Mouse (Mus musculus): Measurements from ENCODE around the gene Rps28.
"Not testable (repeated sequence)": the region's sequence is repeated elsewhere in the genome, so short reads cannot be mapped to it uniquely, and the experiment has no call there.

Rps28 gene

GRCm38 (mm10) chr17:33824084-33824996, at the start of gene Rps28, which contains the start of gene Ndufa7:
TSS of gene Rps28 (minus strand) at chr17:33824562.
TSS of gene Ndufa7 (plus strand) at chr17:33824572.
- peak; percentile 97 to 99 for DNase-seq (ENCODE audit: low spot score in 2 of 2)

- not testable (repeated sequence) for DNase-seq (ENCODE audit: low spot score in 2 of 2)
Observed at GRCm38 (mm10) chr17:33873537-33873936, 49.2 kb upstream of the Rps28 start, which contains the start of gene Gm7029. TSS of gene Gm7029 (plus strand) at chr17:33873837.

- DNase-seq (ENCODE audit: low spot score in 2 of 2), result peak; percentile 72 to 80
Observed at GRCm38 (mm10) chr17:33865330-33866030, 41.1 kb upstream of the Rps28 start.

DNA sequence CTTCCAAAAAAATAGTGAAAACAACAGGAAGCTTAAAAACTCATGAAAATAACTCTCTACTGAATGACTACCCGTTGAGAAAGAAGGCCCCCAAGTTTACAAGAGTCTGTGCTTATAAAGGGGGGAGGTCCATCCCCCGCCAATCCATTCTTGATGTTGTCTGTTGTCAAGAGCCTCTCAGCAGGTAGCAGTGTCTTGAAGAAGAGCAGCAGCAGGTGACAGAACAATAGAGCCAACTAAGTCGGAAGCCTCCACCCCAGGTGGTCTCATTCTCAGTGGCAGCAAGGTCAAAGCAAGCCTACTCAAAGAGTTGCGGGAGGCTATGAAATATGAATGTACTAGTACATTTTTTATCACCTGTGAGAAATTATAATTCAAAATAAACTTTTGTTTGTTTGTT, 33.5 kb upstream of the Rps28 start:
- DNase-seq (ENCODE audit: low spot score in 2 of 2), result no peak

DNA sequence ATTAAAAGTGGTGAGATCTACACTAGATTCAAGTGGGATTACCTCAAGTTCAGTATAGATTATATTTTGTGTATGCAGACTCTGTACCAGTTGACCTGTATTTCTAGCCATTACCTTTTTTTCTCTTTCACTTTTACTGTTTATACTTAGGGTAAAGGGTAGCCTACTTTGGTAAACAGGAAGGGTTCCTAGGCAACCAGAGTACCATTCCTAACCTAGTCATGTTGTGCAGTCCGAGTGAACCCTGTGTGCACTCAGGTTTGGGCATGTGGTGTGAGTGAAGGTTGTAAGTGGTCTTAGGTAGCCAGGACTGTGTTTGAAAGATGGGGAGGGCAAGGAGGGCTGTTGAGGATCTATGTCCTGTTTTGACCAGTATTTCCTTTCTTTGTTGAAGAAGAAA, 27.0 kb upstream of the Rps28 start:
- no peak for DNase-seq (ENCODE audit: low spot score in 2 of 2)

- DNase-seq (ENCODE audit: low spot score in 2 of 2), result no peak
Observed at GRCm38 (mm10) chr17:33848139-33848538, 23.8 kb upstream of the Rps28 start.

GRCm38 (mm10) chr17:33844196-33844595, 19.8 kb upstream of the Rps28 start:
- DNase-seq (ENCODE audit: low spot score in 2 of 2), result no peak

- DNase-seq (ENCODE audit: low spot score in 2 of 2), result peak; percentile 84 to 89
Observed at GRCm38 (mm10) chr17:33842966-33843795, 18.8 kb upstream of the Rps28 start, which contains the start of gene Cd320. TSS of gene Cd320 (plus strand) at chr17:33843091.

DNA sequence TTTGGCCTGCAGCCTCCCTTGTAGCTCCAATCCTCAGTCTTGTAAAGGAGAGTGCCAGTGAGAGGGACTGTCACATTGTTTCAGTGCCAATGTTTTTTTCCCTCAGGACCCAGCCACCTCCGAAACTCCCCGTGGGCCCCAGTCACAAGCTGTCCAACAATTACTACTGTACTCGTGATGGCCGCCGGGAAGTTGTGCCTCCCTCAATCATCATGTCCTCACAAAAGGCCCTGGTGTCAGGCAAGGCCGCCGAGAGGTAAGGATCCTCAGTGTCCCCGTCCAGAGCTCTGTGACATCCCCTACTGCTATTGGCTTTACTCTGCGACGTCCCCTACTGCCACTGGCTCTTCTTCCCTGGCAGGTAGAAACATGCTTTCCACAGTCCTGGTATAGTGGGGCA, 5.2 kb upstream of the Rps28 start:
- no peak for DNase-seq (ENCODE audit: low spot score in 2 of 2)

GRCm38 (mm10) chr17:33828892-33829291, 4.5 kb upstream of the Rps28 start:
- DNase-seq (ENCODE audit: low spot score in 2 of 2), result no peak

DNA sequence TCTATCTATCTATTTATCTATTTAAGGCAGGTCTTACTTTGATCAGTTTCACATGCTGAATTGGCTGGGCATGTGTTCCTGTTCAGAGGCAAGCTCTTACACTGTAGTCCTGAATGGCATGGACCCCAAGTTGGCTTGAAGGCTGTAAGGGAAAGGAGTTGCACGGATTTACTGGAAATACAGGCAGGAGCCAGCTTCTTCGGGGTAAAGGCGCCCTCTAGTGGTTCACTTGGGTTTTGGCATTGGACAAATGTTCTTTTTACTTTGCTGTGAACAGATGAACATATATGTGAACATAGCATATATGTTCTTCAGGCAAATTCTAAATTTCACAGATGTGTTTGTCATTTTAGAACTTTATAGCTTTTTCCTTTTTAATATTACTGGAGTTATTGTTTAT, 2.5 kb upstream of the Rps28 start:
- DNase-seq (ENCODE audit: low spot score in 2 of 2), result peak in 1 of 2 experiments; percentile 67

GRCm38 (mm10) chr17:33825462-33825861, 1.1 kb upstream of the Rps28 start:
- no peak for DNase-seq (ENCODE audit: low spot score in 2 of 2)

DNA sequence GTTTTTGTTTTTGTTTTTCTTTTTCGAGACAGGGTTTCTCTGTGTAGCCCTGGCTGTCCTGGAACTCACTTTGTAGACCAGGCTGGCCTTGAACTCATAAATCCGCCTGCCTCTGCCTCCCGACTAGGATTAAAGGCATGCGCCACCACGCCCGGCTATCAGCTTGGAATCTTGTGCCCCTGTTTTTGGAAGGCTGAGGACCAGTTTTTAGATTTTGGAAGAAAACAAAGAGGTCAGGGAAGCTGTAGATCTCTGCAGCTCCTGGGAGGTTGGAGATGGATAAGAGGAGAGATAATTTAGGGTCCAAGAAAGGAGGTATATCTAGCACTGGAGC, 602 bp upstream of the Rps28 start:
- DNase-seq (ENCODE audit: low spot score in 2 of 2), result not testable (repeated sequence)

DNA sequence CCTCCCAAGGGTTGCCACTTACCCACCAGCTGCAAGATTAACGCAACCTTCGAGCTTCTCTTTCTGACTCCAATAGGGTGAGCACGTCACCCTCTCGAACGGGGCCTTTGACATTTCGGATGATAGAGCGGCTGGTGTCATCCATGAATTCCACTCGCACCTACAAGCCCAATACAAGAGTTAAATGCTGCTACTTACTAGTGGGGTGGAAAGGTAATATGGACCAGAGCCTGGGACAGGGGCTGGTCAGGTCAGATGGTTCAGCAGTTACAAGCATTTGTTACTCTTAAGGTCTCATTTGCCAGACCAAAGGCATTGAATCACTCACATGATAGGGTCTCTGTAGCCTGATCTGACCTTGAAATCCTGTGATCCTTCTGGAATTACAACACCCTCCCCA, 1.2 kb downstream of the Rps28 start:
- not testable (repeated sequence) for DNase-seq (ENCODE audit: low spot score in 2 of 2)

DNA sequence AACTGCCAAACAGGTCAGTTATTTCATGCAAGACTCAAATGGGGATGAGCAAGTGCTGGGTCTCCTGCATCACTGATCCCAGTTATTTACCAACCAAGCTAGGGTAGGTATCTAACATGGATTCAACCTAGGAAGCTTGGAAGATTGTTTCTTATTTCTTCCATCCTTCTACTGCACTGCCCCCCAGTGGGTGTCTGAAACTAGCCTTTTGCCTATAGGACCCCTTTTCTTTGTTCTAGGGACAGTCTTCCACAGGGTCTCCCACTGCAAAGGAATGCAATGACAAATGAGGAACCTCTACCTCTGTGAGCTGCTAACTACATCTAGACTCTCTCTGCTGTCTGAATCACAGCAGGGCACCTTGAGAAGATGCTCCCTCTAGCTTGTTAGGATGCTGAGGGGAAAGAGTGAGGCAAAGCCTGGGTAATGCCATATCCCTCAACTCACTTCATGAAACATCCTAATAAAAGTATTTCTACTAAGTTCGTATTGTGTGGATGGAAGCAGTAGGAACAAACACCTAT, 1.9 kb downstream of the Rps28 start:
- DNase-seq (ENCODE audit: low spot score in 2 of 2), result no peak

GRCm38 (mm10) chr17:33817969-33818643, 6.3 kb downstream of the Rps28 start:
- DNase-seq (ENCODE audit: low spot score in 2 of 2), result no peak

DNA sequence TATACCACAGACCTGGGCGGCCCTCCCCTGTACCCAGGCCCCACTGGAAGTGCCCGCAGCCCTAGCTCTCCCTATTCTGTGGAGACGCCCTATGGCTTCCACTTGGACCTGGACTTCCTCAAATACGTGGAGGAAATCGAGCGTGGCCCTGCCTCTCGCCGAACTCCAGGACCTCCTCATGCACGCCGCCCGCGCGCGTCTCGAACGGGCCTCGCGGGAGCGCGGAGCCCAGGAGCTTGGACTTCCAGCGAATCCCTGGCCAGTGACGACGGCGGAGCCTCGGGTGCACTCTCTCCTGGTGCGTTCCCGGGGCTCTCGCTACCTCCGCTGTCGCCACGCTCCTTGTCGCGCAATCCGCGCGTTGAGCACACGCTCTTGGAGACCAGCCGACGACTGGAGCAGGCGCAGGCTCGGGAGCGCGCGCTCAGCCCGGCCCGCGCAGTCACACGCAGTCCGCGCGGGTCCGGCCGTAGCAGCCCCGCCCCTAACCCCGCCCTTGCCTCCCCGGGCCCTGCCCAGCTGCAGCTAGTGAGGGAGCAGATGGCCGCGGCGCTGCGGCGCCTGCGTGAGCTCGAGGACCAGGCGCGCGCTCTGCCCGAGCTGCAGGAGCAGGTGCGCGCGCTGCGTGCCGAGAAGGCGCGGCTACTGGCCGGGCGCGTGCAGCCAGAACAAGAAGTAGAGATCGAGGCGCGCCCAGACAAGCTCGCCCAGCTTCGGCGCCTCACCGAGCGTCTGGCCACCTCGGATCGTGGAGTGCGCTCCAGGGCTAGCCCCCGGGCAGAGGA, 7.0 kb downstream of the Rps28 start:
- DNase-seq (ENCODE audit: low spot score in 2 of 2), result peak; percentile 78 to 80

- no peak for DNase-seq (ENCODE audit: low spot score in 2 of 2)
Observed at GRCm38 (mm10) chr17:33816612-33817011, 7.8 kb downstream of the Rps28 start.

DNA sequence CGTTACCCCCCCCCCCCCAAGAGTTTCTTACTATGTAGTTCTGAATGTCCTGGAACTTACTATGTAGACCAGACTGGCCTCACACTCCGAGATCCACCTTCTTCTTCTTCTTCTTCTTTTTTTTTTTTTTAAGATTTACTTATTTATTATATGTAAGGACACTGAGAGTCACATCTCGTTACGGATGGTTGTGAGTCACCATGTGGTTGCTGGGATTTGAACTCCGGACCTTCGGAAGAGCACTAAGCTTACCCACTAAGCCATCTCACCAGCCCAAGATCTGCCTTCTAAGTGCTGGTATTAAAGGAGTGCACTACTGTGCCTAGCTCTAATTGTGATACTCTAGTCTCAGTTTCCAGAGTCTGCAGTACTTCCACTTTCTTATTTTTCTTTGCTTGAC, 9.0 kb downstream of the Rps28 start:
- DNase-seq (ENCODE audit: low spot score in 2 of 2), result no peak

DNA sequence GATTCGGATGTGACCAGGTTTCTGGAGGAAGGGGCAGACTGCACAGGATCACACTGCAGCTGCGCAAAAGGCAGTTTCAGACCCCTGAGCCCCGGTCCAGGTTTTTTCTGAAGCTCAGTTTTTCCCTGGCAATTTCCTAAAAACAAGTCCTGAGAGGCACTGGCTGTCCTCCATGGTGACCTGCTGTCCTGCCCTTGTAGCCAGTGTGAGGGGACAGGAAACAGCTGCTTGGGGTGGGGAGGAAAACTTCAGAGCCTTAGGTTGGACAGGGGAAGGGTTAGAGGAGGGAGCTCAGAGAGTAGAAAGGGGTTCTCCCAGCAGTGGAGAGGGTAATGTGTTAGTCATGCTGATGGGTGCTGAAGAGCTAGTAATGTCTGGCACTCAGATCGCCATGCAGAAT, 11.4 kb downstream of the Rps28 start:
- no peak for DNase-seq (ENCODE audit: low spot score in 2 of 2)
